Mouse (Mus musculus) embryo, embryonic 10.5 days (tissue): Measurements from ENCODE around the gene Eif3d.
"Not testable (repeated sequence)": the region's sequence is repeated elsewhere in the genome, so short reads cannot be mapped to it uniquely, and the experiment has no call there.

Source experiments
- DNase-seq: peaks from one replicate; pipeline ENCODE4 v3.0.0-alpha.2; 2015; ENCODE audit warnings: low spot score

Eif3d gene

DNA sequence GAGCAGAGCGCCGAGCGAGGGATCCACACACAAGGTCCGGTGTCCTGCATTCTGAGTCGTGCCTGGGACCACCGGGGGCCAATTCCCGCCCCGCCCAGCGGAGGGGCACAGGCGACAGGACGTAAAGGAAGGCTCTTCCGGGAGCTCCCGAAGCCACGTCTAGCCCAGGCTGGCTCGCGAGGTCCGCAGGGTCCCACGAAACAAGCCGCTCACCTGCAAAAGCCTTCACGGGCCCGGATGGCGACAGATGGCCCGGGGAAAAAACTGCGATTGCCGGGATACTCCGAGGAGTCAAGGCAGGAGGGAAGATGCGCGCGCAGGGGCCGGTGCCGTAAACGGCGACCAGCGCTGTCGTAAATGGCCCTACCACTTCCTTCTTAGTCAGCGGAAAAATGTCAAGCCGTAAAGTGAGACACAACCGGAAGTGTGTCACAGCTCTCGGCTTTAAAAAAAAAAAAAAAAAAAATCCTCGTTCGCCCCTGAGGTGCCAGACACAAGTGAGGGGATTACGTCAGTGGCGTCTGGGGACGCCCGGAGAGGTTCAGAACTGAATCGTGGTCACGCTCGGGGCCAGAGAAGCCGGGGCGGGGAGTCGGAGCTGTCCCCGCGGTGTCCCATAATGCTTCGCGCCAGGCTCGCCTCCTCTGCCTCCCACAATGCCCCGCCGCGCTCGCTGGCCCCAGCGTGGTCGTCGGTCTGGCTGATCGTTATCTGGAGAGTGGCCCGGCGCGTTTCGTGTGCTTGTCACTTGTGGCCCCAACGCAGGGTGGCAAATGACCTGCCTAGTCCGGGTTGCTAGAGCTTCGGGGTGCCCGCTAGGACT lies at the start of gene Eif3d:
TSS of gene Eif3d (minus strand) at position 344 of the 823 bp plus-strand sequence.
- peak; percentile 94 for DNase-seq

DNA sequence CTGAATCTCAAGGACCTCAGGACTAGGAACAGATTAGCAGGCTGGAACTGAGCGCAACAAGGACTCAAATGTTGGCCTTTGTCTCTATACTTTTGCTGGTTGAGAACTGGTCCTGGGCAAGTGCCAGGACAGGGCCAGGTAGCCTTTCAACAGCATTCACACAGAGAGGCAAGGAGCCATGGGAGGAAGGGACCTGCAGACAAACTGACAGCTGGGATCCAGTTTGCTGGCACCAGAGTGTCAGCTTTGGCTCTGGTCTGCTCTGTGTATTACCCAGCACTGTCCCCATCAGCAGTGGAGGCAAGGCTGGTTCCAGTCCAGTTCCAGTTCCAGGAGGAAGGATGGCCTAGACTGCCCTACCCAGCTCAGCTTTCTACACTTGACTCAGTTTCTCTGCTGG lies 43.4 kb upstream of the Eif3d start:
- DNase-seq = no peak

DNA sequence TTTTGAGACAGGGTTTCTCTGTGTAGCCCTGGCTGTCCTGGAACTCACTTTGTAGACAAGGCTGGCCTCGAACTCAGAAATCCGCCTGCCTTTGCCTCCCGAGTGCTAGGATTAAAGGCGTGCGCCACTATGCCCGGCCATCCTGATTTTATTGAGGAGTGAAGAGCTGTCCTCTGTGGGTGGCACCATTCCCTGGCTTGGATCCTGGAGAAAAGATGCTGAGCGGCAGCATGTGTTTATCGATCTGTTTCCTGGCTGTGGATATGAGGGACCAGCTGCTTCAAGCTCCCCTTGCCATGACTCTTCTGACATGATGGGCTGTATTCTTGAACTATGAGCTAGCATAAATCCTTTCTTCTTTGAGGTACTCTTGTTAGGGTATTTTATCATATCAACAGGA lies 37.6 kb upstream of the Eif3d start:
- DNase-seq = not testable (repeated sequence)

DNA sequence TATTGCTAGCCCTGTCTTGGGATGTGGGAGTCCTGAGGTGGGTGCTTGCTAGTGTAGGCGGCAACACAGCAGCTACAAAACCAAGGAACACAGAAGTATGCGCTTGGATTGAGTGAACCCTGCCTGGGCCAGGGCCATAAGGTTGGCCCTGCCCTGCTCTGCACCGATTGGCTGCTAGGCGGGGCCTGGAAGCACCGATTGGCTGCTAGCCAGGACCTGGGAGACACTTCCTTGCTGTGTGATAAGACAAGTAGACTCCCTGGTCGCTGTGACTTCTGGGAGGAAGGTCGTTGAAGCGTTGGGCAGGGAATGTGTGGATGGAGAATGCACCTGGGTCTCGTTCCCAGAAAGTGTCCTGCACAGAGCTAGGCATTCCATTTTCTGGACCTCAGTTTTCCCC lies 33.3 kb upstream of the Eif3d start:
- DNase-seq = peak; percentile 15

DNA sequence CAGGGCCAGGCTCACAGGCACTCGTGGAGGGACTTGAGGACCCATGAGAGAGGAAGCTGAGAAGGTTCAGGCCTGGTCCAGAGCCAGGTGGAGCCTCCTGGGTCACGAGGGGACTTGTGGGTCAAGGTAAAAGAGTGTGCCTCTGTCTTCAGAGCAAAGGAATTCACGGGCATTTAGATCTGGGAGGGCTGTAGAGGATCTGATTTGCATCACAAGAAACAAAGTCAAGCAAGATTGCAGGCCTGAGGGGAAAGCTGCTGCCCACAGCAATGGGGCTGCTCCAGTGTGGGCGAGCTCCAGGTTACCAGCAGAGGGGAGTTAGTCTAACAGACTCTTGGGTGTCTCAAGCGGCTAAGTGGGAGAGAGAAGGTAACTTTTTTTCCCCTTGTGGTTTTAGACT lies 30.8 kb upstream of the Eif3d start:
- no peak for DNase-seq

DNA sequence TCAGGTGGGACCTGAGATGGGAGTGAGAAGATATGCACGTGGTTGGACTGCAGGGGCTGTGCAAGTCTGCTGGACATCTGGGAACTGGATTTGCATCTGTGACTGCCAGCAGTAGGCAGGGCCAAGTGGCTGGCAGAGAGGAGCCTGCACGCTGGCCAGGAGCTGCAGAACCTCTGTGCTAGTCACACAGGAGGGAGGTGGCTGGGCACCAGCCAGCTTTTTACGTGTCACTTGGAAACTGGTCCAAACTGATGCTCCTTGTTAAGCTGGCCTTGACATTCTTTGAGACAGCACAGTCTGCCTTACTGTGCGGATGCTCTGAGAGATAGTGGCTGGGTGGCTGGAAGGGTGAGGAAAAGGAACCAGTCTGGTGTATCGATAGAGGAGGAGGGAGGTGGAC lies 17.9 kb upstream of the Eif3d start:
- DNase-seq = no peak

DNA sequence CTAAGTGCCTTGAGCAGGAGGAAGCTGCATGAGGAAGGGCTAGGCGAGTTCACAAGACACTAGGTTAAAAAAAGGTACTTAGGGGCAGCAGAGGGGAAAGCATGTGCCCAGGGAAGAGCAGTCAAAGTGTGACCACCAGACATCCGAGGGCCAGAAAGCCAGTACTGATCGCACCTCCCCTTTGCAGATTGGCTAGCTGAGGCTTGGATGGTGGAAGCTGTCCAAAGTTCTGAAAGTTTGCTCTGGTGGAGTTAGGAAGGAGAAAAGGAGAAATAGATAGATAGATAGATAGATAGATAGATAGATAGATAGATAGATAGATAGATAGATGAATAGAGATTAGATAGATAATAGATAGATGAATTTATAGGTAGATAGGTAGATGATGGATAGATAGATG lies 12.8 kb upstream of the Eif3d start:
- no peak for DNase-seq

DNA sequence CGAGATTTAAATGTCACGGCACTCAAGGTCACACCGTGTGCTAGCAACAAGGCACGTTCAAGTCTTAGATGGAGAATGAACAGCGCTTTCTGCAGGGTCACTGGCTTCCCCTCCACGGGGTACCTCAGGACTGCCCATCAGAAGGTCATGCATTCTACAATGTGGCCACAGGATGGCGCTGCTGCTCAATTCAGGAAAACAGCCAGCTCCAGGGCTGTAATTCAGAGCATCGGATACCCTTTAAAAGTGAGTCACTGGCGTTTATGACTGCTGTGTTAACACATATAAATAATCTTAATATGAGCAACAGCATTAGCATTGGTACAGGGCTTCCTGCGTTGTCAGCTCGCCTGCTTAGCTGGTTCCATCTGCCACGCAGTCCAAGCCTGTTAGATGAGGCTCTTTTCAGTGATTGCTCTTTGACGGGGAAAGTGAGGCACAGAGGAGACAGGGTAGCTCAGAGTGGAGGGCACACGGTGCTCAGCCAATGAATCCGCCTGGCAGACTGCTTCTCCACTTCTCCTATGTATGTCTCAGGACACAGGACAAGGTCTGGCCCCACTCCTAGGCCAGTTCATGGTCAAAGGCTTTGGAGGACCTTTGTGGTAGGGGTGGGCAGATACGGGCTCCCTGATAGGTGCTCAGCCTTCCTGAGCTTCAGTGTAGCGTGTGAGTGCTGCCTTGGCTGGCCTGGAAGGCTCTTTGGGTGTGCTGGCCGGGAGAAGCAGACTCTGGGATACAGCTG lies 11.8 kb upstream of the Eif3d start:
- peak; percentile 84 for DNase-seq

DNA sequence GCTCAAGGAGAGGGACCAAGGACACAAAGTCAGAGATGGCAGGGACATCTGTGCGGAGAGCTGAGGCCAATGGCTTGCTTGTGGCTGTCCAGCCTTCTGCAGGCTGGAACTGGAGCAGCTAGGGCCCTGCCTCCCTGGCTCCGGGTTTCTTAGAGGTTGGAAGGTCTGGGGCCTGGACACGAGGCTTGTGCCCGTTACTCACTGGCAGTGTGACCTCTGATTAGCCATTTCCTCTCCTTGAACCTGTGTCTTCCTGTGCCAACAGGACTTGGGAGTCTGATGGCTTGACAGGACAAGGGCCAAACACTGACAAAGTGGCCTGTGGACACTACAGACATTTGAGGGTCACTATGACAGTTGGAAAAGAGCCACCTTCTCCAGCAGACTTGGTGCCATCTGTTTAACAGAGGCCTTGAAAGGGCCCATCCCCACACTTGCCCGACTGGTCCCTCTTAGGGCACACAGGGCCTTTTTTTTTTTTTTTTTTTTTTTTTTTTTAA lies 10.6 kb upstream of the Eif3d start:
- no peak for DNase-seq

DNA sequence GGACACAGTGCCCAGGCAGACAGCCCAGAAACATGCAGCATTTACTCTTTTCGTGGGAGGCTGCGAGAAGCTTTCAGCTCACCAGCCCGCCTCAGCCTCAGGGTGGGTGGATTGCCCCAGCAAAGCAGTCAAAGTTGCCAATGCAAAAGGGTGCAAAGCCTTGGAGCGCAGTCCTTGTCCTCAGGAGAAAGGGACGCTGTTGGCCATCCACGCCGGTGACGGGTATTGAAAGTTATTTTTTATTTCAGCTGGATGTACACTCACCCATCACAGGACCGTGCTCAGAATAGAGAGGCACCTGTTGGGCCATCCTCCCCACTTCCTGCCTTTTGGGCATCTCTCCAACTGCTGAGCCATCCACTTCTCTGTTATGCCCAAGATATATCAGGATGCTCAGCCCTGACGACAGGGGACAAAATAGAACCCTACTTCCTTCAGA lies 8.8 kb upstream of the Eif3d start:
- DNase-seq = no peak

DNA sequence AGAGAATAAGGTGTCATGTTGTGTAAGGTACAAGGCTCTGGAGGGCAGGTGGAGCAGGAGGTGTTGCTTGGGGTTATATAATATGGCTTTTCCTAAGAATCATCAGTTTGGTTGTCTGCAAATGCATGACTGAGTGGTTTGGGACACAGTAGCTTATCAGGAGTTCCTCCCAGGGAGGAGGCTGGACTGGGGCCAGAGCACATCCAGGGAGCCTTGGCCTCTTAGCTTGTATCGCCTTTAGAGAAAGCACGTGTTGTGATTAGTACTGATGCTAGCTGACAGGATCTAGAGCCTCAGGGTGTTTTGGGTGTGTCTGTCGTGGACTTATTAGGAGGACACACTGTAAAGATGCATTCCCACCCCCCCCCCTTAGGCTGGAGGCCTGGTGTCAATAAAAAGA lies 7.0 kb upstream of the Eif3d start:
- no peak for DNase-seq

DNA sequence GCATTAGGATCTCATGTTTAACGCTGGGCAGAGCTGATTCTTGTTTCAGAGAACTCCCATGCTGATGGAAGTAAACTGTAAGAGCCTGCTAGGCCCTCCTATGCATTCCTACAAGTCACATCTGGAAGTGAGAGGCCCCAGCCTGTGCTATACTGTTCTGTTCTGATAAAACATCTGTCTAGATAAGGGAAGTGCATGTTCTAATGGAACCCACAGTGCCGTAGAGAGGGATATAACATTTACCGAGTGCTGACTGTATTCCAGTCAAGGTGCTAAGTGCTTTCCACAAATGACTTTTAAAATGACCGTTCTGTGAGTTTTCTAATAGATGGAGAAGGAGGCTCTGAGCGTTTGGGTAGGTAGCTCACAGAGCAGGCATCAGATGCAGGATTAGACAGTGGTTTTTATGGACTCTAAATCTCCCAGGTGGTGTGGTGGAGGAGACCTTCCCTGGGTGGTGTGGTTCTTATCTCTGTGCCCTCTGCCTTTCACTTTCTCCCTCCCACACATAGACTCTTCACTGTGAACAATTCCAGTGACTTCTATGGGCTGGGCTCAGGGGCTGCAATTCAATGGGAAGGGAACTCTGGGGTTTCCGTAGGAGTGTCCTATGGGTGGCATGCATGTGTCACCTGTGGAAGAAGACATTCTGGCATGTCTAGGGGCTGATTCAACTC lies 3.7 kb upstream of the Eif3d start:
- DNase-seq = no peak

DNA sequence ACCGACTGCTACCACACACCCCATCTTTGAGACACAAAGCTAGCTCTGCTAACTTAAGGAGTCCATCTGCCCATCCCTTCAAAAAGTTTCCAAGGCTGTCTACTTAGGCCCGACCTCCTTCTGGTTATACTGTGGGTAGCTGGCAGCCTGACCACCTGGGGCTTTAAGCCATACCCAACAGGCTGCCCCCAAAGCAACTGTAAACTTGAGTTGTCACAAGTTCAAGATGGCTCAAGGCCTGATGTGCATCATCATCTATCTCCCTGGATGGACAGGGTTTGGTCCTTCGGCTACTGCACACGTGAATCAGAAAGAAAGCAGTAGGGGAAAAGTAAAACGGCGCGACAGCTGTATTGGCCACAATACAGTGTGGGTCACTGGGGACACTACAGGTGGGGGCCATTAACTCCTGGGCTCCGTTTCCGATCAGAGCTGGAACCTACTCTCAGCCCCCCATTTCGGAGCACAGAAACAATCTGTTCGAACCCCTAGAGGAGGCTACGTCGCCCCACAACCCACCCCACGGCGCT lies 608 bp downstream of the Eif3d start:
- DNase-seq = peak; percentile 33

DNA sequence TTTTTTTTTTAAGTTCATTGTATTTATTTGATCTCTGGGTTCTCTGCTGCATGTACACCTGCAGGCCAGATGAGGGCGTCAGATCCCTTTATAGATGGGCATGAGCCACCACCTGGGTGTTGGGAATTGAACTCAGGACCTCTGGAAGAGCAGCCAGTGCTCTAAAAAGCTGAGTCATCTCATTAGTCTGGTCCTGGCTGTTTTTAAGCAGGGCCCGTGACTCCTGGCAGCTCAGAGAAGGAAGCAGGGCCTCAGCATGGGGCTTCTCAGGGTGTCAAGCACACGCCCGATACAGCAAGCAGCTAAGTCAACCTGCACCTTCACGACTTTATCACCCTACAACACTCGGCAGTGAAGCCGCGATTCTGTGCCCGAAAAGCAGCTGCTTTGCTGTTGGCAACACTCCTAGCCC lies 5.5 kb downstream of the Eif3d start:
- DNase-seq = no peak

DNA sequence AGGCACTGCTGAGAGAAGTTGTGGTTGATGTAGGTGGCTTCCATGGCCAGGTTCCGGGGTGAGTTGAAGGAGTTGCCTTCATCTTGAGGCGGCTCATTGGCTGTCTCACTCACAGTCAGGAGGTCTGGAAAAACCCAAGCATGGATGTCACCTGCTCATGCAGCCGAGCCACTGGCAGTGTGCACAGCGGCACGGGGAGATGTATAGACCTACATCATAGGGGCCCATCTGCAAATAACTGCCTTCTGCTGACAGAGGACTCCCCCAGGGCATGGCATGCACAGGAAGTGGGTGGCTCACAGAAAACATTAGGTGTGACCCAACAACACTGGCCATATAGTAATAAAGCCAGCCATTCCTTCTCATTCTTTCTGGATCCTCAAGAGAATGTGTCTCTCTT lies 8.2 kb downstream of the Eif3d start:
- DNase-seq = no peak

DNA sequence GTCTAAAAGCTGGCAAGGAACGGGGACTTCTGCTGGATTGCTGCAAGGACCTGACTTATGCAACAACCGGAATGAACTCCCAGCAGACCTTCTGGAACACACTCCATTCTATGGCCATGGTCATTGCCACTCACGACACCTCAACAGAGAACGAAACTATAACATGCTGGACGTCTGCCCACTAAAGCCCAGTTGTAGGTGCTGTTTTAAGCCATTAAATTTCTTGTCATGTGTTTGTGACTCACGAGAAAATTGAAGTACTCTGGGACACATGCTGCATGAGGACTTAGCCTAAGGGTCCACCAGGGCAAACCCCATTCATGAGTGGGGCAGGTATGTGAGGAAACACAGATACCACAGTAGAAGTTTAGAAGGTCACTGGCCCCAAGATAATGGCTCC lies 9.9 kb downstream of the Eif3d start:
- no peak for DNase-seq

DNA sequence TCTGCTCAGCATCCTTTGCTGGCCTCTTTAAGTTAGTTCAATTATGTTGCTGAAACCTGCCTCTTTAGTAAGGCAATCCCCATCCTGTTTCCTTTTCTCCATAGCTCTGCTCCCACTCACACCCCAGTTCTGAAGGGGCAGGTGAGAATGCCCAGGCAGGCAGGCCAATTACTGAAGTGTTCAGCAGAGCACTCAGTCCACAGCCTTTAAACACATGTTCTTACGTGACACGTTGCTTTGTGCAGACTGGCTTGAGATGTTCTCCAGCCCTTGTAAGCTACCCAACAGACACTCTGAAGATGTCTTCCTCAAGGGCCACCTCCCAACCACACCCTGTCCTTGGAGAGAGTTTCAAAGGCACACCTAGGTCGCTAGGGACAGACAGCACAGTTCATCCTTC lies 12.5 kb downstream of the Eif3d start:
- no peak for DNase-seq

DNA sequence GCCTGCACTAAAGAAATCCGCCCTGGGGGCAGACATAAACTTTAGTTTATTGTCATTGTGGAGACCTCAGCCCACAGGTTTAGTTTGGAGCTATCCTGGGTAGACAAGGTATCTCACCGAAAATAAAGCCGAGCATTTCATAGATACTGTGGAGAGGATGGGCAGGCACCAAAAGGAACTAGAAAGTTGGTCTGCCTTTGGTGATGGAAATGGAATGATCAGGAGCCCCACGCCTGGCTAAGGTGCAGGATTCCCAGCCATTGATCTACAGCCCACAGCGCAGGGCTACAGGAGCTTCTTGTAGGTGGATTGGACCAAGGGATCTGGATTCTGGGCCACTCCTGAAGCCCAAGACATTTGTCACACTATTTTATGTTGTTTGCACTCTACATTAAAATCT lies 13.0 kb downstream of the Eif3d start:
- no peak for DNase-seq

DNA sequence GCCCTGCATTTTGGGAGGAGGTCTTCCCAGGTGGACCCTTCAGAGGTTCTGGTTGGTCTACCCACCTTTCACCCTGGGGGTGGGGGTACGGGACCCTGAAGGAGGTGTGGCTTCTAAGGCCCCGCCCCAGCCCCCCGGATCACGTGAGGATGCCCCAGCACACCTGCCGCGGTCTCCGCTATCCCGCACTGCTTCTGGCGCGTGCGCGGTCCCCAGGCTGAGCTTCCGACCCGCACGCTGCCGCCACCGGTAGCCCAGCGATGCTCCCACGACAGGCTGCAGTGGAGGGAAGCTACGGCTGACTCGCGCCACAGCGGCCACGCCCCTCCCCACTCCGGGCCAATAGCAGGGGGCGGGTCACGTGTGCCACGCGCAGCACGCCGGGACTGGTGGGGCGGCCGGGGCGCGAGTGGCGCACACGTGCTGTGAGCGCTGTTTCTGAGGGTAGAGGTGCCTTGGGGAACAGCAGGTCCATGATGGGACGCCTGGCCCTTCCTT lies 14.2 kb downstream of the Eif3d start, which contains the start of gene Foxred2:
TSS of gene Foxred2 (minus strand) at position 319 of the 498 bp plus-strand sequence.
- DNase-seq = peak; percentile 87

DNA sequence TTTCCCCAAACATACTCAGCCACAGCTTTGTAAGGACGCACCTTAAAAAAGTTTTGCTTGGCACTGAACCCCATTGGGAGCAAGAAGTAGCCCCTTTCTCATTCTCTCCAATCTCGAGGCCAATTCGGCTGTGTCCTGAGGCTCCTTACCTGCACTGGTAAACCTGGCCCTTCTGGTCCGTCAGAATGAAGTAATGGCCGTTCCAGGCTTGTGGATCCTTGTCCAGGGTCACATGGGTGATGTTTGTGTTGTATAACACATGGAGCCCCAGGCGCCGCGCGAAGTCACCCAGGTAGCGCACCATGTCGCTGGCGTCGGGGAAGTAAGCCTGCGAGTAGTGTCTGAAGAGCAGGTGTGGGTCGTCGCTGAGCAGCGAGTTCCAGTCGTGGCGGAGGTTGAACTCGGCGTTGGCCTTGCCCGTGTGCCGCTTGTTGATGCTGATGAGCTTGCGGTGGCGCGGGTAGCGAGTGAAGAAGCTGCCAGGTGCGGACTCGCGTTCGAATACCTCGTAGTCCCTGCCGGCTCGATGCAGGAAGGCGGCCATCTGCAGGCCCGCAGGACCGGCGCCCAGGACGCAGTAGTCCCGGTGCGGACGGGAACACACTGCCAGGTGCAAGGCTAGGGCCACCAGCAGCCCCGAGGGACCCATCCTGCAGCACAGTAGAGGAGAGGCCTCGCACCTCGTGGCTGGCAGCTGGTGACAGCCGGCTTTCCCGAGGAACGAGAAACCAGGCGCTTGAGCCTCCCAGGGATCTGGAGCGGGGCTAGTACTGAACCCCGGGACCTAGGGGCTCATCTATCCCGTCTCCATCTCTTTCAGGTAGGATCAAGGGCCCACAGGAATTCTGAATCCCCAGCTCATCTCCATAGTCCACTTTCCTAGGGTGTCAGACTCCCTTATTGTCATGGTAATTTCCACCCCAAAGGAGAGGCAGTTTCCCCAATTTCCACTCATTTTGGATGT lies 14.9 kb downstream of the Eif3d start:
- DNase-seq = peak; percentile 36

DNA sequence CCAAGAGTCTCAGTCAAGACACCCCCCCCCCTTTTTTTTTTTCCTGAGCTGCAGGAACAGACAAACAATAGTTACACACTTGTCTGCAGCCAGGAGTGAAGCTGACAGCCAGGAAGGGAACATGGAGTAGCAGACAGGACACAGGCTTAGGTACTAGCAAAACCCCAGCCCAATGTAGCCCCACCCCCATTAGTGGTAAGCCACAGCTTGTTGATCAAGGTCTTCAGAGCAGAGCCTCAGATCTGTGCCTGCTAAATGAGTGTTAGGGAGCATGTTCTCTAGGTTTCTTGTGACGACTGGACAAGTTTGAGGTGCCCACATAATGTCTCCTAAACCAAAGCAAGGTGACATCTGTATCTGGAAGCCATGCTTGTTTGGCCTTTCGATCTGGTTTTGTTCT lies 16.3 kb downstream of the Eif3d start:
- no peak for DNase-seq
